Mouse (Mus musculus): ENCODE results near the gene Fam69a. TPM values are rescaled to one million over a fixed set of nuclear protein-coding genes. Genes with fewer than 3 reads are reported as not detected.
"Not testable (repeated sequence)": the region's sequence is repeated elsewhere in the genome, so short reads cannot be mapped to it uniquely, and the experiment has no call there.

Fam69a gene
- polyA plus RNA-seq, 1 experiment from 2014 or later: 18.3 TPM

- Histone ChIP-seq H3K27ac (ENCODE audit: low read depth, low read length) (no peak overlapping the region), H3K27me3 (ENCODE audit: control insufficient read depth, insufficient read depth, low read length) (no peaks in the 10 kb centered on the region), H3K36me3 (ENCODE audit: control insufficient read depth, insufficient read depth, low read length) (peaks cover 63% of the 10 kb centered on the region), H3K4me2 (replicated peaks; ENCODE audit: low read depth, low read length) (no peak overlapping the region), H3K9me3 (ENCODE audit: control insufficient read depth, low read length) (no peaks in the 10 kb centered on the region), H3K4me3 (ENCODE audit: low read length) (no peak overlapping the region), H3K4me1 (ENCODE audit: control insufficient read depth, insufficient read depth, low read length) (no peaks in the 10 kb centered on the region), H3K9ac (ENCODE audit: low read depth, low read length) (no peak overlapping the region)
- no peak for ATAC-seq (ENCODE audit: low FRiP score, low TSS enrichment)
- 97% methylated on average over 2 of the region's 2 CpGs for WGBS
These were observed 78.3 kb downstream of the Fam69a start for GRCm38 (mm10) chr5:107908514-107909110.

DNA sequence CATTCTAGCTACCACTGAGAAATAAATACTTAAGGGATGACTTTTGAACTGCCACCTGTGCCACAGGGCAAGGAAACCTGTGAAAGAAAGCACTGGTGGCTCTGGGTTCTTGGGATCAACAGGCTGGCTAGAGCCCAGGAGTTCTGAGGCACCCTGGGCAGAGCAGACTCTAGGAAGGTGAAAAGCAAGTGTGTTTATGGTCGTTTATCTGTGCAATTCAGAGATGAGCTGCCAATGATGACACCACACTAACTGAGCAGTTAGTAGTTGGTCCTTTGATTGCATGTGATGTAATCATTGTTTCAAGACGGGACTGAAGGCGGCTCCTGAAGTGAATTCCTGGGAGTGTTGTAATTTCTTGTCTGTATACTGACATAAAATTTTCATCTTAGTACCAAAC is 82.6 kb downstream of the Fam69a start:
- H3K9ac ChIP-seq (ENCODE audit: low read depth, low read length): no peak overlapping the region
- H3K4me3 ChIP-seq (ENCODE audit: low read length): no peak overlapping the region
- peaks cover 73% of the 10 kb centered on the region for H3K36me3 ChIP-seq (ENCODE audit: control insufficient read depth, insufficient read depth, low read length)
- no peaks in the 10 kb centered on the region for H3K9me3 ChIP-seq (ENCODE audit: control insufficient read depth, low read length)
- no peaks in the 10 kb centered on the region for H3K27me3 ChIP-seq (ENCODE audit: control insufficient read depth, insufficient read depth, low read length)
- H3K4me2 ChIP-seq (replicated peaks; ENCODE audit: low read depth, low read length): no peak overlapping the region
- peaks cover 12% of the 10 kb centered on the region; the same call in 1 of the 2 replicates for H3K4me1 ChIP-seq (ENCODE audit: control insufficient read depth, insufficient read depth, low read length)
- no peak overlapping the region for H3K27ac ChIP-seq (ENCODE audit: low read depth, low read length)
- 74% methylated on average over 3 of the region's 3 CpGs for WGBS
- no peak for ATAC-seq (ENCODE audit: low FRiP score, low TSS enrichment)

- no peaks in the 10 kb centered on the region for H3K9me3 ChIP-seq (ENCODE audit: control insufficient read depth, low read length)
- peaks cover 41% of the 10 kb centered on the region for H3K36me3 ChIP-seq (ENCODE audit: control insufficient read depth, insufficient read depth, low read length)
- peak overlapping the region; percentile 77 for H3K4me2 ChIP-seq (replicated peaks; ENCODE audit: low read depth, low read length)
- no peaks in the 10 kb centered on the region for H3K27me3 ChIP-seq (ENCODE audit: control insufficient read depth, insufficient read depth, low read length)
- under 1% methylated on average over 23 of the region's 23 CpGs for WGBS
- peak overlapping the region; percentile 99 for H3K9ac ChIP-seq (ENCODE audit: low read depth, low read length)
- H3K4me3 ChIP-seq (ENCODE audit: low read length): peak overlapping the region; percentile 99
- H3K27ac ChIP-seq (ENCODE audit: low read depth, low read length): peak overlapping the region; percentile 90
- peaks cover 12% of the 10 kb centered on the region; the same call in 1 of the 2 replicates for H3K4me1 ChIP-seq (ENCODE audit: control insufficient read depth, insufficient read depth, low read length)
- ATAC-seq (ENCODE audit: low FRiP score, low TSS enrichment): no peak; the same call in 1 of the 2 replicates
These were observed 85.8 kb downstream of the Fam69a start for GRCm38 (mm10) chr5:107901014-107901615.

DNA sequence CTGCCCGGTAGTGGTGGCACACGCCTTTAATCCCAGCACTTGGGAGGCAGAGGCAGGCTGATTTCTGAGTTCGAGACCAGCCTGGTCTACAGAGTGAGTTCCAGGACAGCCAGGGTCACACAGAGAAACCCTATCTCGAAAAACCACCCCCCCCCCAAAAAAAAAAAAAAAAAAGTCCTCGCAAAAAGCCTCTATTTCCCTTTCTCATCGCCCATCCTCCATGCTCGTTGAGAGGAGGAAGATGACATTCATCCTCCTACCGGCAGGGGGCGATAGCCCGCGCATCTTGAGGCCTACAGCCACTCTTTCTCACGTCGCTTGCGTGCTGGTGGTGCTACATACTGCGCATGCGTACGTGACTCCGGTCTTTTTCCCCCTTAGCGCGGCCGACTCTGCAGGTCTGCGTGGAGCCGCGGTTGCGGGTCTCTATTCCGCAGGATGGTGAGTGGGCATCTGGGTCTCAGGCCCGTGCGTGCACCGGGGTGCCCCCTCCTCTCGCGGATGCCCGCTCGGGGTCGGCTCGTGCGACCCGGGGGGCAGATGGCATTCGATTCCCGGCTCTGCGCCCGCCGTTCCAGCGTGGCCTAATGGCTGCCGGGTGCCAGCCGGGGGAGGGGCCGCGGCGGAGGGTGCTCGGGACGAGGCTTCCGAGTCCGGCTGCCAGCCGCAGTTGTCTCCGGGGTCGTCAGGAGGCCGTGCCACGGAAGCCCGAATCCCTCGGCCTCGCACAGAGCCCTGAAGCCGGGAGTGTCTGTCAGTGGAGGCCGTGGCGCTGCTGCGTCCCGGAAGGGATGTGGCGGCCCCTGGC is 86.5 kb downstream of the Fam69a start, which contains the start of gene Rpl5:
Rpl5 (plus strand) TSS at position 297 of the 808 bp plus-strand sequence.
- no peaks in the 10 kb centered on the region for H3K9me3 ChIP-seq (ENCODE audit: control insufficient read depth, low read length)
- H3K4me3 ChIP-seq (ENCODE audit: low read length): peak within 1 kb of the TSS; percentile 99
- no peaks in the 10 kb centered on the region for H3K27me3 ChIP-seq (ENCODE audit: control insufficient read depth, insufficient read depth, low read length)
- WGBS: 4% methylated on average over 66 of the region's 66 CpGs
- H3K4me2 ChIP-seq (replicated peaks; ENCODE audit: low read depth, low read length): peak within 1 kb of the TSS; percentile 77
- H3K27ac ChIP-seq (ENCODE audit: low read depth, low read length): peak within 1 kb of the TSS; percentile 90
- H3K4me1 ChIP-seq (ENCODE audit: control insufficient read depth, insufficient read depth, low read length): peaks cover 12% of the 10 kb centered on the region; the same call in 1 of the 2 replicates
- peak within 1 kb of the TSS; percentile 99 for H3K9ac ChIP-seq (ENCODE audit: low read depth, low read length)
- ATAC-seq (ENCODE audit: low FRiP score, low TSS enrichment): peak; percentile 97
- peaks cover 34% of the 10 kb centered on the region for H3K36me3 ChIP-seq (ENCODE audit: control insufficient read depth, insufficient read depth, low read length)

DNA sequence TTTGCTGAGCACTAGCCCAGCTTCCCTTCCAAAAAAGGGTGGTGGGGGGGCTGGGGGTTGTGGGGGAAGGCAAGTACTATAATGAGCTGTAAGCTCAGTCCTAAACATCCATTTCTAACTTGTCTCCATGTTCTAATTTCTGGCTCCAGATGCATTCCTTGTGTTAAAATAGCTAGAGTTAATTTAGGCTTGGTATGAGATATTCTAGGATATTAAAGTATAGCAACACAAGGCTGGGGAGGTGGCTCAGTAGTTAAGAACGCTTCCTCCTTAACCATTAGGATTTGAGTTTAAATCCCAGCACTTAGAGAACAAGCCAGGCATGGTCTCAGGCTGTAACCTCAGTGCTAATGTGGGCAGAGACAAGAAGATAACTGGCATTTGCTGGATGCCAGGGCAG is 90.6 kb downstream of the Fam69a start:
- H3K4me1 ChIP-seq (ENCODE audit: control insufficient read depth, insufficient read depth, low read length): no peaks in the 10 kb centered on the region
- ATAC-seq (ENCODE audit: low FRiP score, low TSS enrichment): no peak
- no peak overlapping the region for H3K27ac ChIP-seq (ENCODE audit: low read depth, low read length)
- 87% methylated on average over 1 of the region's 1 CpGs for WGBS
- no peaks in the 10 kb centered on the region for H3K27me3 ChIP-seq (ENCODE audit: control insufficient read depth, insufficient read depth, low read length)
- H3K4me2 ChIP-seq (replicated peaks; ENCODE audit: low read depth, low read length): no peak overlapping the region
- no peak overlapping the region for H3K9ac ChIP-seq (ENCODE audit: low read depth, low read length)
- no peaks in the 10 kb centered on the region for H3K36me3 ChIP-seq (ENCODE audit: control insufficient read depth, insufficient read depth, low read length)
- no peak overlapping the region for H3K4me3 ChIP-seq (ENCODE audit: low read length)
- no peaks in the 10 kb centered on the region for H3K9me3 ChIP-seq (ENCODE audit: control insufficient read depth, low read length)

GRCm38 (mm10) chr5:107894676-107895075 is 92.2 kb downstream of the Fam69a start:
- no peak for ATAC-seq (ENCODE audit: low FRiP score, low TSS enrichment)
- Histone ChIP-seq H3K27ac (ENCODE audit: low read depth, low read length) (no peak overlapping the region), H3K9me3 (ENCODE audit: control insufficient read depth, low read length) (no peaks in the 10 kb centered on the region), H3K4me3 (ENCODE audit: low read length) (no peak overlapping the region), H3K9ac (ENCODE audit: low read depth, low read length) (no peak overlapping the region), H3K27me3 (ENCODE audit: control insufficient read depth, insufficient read depth, low read length) (no peaks in the 10 kb centered on the region), H3K4me2 (replicated peaks; ENCODE audit: low read depth, low read length) (no peak overlapping the region), H3K4me1 (ENCODE audit: control insufficient read depth, insufficient read depth, low read length) (no peaks in the 10 kb centered on the region), H3K36me3 (ENCODE audit: control insufficient read depth, insufficient read depth, low read length) (no peaks in the 10 kb centered on the region)
- 72% methylated on average over 7 of the region's 7 CpGs for WGBS

- not testable (repeated sequence) for H3K27ac ChIP-seq (ENCODE audit: low read depth, low read length); H3K9me3 ChIP-seq (ENCODE audit: control insufficient read depth, low read length); ATAC-seq (ENCODE audit: low FRiP score, low TSS enrichment); H3K27me3 ChIP-seq (ENCODE audit: control insufficient read depth, insufficient read depth, low read length); H3K4me2 ChIP-seq (replicated peaks; ENCODE audit: low read depth, low read length); H3K4me3 ChIP-seq (ENCODE audit: low read length); H3K36me3 ChIP-seq (ENCODE audit: control insufficient read depth, insufficient read depth, low read length); H3K4me1 ChIP-seq (ENCODE audit: control insufficient read depth, insufficient read depth, low read length); H3K9ac ChIP-seq (ENCODE audit: low read depth, low read length)
- no CpG with 5 or more reads among the region's 1 CpGs for WGBS
These were observed 95.4 kb downstream of the Fam69a start for GRCm38 (mm10) chr5:107891515-107891914.

GRCm38 (mm10) chr5:107889994-107890888 is 96.6 kb downstream of the Fam69a start:
- no peaks in the 10 kb centered on the region for H3K9me3 ChIP-seq (ENCODE audit: control insufficient read depth, low read length)
- H3K27ac ChIP-seq (ENCODE audit: low read depth, low read length): 0 out of 2 replicates have a peak overlapping the region, but pooled peaks have one; percentile 43
- ATAC-seq (ENCODE audit: low FRiP score, low TSS enrichment): no peak
- no peak overlapping the region for H3K4me3 ChIP-seq (ENCODE audit: low read length)
- H3K9ac ChIP-seq (ENCODE audit: low read depth, low read length): no peak overlapping the region
- no peaks in the 10 kb centered on the region for H3K4me1 ChIP-seq (ENCODE audit: control insufficient read depth, insufficient read depth, low read length)
- no peak overlapping the region for H3K4me2 ChIP-seq (replicated peaks; ENCODE audit: low read depth, low read length)
- H3K27me3 ChIP-seq (ENCODE audit: control insufficient read depth, insufficient read depth, low read length): no peaks in the 10 kb centered on the region
- no peaks in the 10 kb centered on the region for H3K36me3 ChIP-seq (ENCODE audit: control insufficient read depth, insufficient read depth, low read length)
- 57% methylated on average over 9 of the region's 9 CpGs for WGBS
